Mouse (Mus musculus) cerebellum, adult 2 months (tissue): ENCODE data around the gene Mcrip1. TPM values are rescaled to one million over a fixed set of nuclear protein-coding genes. Genes with fewer than 3 reads are reported as not detected.
"Not testable (repeated sequence)": the region's sequence is repeated elsewhere in the genome, so short reads cannot be mapped to it uniquely, and the experiment has no call there.

Experiments used
- DNase-seq, 2 experiments: peaks; one replicate each; pipeline ENCODE4 v3.0.0; 2021
- H3K27ac ChIP-seq: fragments of 200-500 bp; 2 replicates; pipeline ENCODE4 v1.5.1; 2012; ENCODE audit warnings: low read length, control low read depth, inconsistent platforms; ENCODE audit not compliant: insufficient read depth
- H3K27me3 ChIP-seq: fragments of 200-500 bp; 2 replicates; pipeline ENCODE4 v1.6.1; 2012; ENCODE audit warnings: inconsistent platforms, mild to moderate bottlenecking, low read length, moderate library complexity; ENCODE audit not compliant: control insufficient read depth, insufficient read depth
- H3K4me1 ChIP-seq: fragments of 200-500 bp; 2 replicates; pipeline ENCODE4 v1.6.1; 2011; ENCODE audit warnings: low read length; ENCODE audit not compliant: control insufficient read depth, insufficient read depth
- H3K4me3 ChIP-seq: fragments of 200-500 bp; replicated peaks from 2 replicates; pipeline ENCODE3; 2011; ENCODE audit warnings: mild to moderate bottlenecking, low read depth, low read length, control low read depth; ENCODE audit not compliant: insufficient read depth
- CTCF ChIP-seq: fragments of 200-500 bp; IDR thresholded peaks from 2 replicates; pipeline ENCODE4 v1.5.1; 2011; ENCODE audit warnings: low read depth, mild to moderate bottlenecking, control low read depth, low read length, moderate library complexity, borderline replicate concordance; ENCODE audit not compliant: insufficient read depth
- POLR2A ChIP-seq: fragments of 200-500 bp; IDR thresholded peaks from 2 replicates; pipeline ENCODE4 v1.6.1; 2011; ENCODE audit warnings: low read length, control low read depth, borderline replicate concordance; ENCODE audit not compliant: insufficient read depth
- WGBS: fragments of 180-500 bp; shearing (Covaris S2); methylation state at CpG from one replicate; pipeline ENCODE4 v1.1.7; 2018; 5-methylcytosine and 5-hydroxymethylcytosine counted together
- polyA plus RNA-seq: library from polyadenylated mRNA; depleted of rRNA; stranded (reverse); fragments of >200 nt; gene quantifications from 2 replicates; pipeline ENCODE4 v1.2.3, GENCODE M21; 2012; rRNA removed

Gene Mcrip1
- polyA plus RNA-seq: 159 and 168 TPM in 2 replicates

- no peak for TF ChIP-seq CTCF
- peak; percentile 82 for TF ChIP-seq POLR2A
- Histone ChIP-seq H3K4me3 (peak within 1 kb of the TSS; percentile 95), H3K4me1 (peaks cover 12% of the 10 kb centered on the region), H3K27ac (peak within 1 kb of the TSS; percentile 79), H3K27me3 (no peaks in the 10 kb centered on the region)
- peak; percentile 93 to 95 for DNase-seq
- 1% methylated on average over 81 of the region's 87 CpGs for WGBS
Measured at GRCm38 (mm10) chr11:120549168-120549945, at the start of gene Mcrip1. Gene Mcrip1, minus strand, starts transcription at chr11:120549727.

GRCm38 (mm10) chr11:120598990-120599549 lies 49.5 kb upstream of the Mcrip1 start:
- Histone ChIP-seq H3K27me3 (no peaks in the 10 kb centered on the region), H3K27ac (no peak overlapping the region), H3K4me3 (peak overlapping the region; percentile 81), H3K4me1 (peaks cover 12% of the 10 kb centered on the region)
- TF ChIP-seq POLR2A: no peak
- TF ChIP-seq CTCF: no peak
- 26% methylated on average over 17 of the region's 17 CpGs for WGBS
- DNase-seq: peak in 1 of 2 experiments; percentile 19

DNA sequence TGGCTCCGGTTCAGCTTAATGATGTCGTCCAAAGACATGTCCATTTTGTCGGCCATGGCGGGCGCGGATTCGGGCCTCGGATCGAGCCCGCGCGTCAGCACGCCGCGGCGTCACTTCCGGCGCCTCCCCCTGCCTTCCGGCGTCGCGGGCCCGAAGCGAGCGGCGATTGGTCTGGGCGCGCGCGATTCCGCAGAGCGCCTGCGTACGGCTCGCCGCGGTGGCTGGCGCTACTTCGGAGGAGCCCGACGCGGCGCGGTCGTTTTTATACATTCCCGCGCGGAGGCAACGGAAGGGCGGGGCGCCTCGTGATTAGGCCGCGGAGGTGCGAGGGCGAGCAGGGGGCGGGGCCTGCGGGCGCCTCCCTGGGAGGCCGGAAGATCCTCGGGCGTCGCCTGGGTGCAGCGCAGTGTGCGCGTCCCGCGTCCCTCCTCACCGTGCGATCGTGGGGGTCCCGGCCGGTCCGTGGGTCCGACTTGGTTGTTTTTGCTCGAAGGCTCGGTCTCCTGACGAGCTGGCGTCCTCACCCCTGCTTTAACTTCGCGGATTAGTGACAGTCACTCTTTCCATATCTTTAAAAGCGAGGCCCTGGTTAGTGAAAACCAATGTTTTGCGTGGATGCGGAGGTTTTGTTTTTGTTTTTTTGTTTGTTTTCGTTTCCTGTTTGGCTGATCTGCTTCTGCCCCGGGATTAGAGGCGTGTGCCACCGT lies 48.9 kb upstream of the Mcrip1 start, which contains the start of the genes Alyref and Anapc11:
TSS of gene Alyref (minus strand) at position 83 of the 707 bp plus-strand sequence.
TSS of gene Anapc11 (plus strand) at position 139 of the 707 bp plus-strand sequence.
- TF ChIP-seq CTCF: no peak
- no peak; the same call in 1 of the 2 replicates for TF ChIP-seq POLR2A
- under 1% methylated on average over 87 of the region's 88 CpGs for WGBS
- no peaks in the 10 kb centered on the region for H3K27me3 ChIP-seq
- H3K4me1 ChIP-seq: peaks cover 12% of the 10 kb centered on the region
- H3K4me3 ChIP-seq: peak within 1 kb of the TSS; percentile 81
- DNase-seq: peak; percentile 92 to 95
- H3K27ac ChIP-seq: 0 out of 2 replicates have a peak within 1 kb of the TSS, but pooled peaks have one; percentile 50

DNA sequence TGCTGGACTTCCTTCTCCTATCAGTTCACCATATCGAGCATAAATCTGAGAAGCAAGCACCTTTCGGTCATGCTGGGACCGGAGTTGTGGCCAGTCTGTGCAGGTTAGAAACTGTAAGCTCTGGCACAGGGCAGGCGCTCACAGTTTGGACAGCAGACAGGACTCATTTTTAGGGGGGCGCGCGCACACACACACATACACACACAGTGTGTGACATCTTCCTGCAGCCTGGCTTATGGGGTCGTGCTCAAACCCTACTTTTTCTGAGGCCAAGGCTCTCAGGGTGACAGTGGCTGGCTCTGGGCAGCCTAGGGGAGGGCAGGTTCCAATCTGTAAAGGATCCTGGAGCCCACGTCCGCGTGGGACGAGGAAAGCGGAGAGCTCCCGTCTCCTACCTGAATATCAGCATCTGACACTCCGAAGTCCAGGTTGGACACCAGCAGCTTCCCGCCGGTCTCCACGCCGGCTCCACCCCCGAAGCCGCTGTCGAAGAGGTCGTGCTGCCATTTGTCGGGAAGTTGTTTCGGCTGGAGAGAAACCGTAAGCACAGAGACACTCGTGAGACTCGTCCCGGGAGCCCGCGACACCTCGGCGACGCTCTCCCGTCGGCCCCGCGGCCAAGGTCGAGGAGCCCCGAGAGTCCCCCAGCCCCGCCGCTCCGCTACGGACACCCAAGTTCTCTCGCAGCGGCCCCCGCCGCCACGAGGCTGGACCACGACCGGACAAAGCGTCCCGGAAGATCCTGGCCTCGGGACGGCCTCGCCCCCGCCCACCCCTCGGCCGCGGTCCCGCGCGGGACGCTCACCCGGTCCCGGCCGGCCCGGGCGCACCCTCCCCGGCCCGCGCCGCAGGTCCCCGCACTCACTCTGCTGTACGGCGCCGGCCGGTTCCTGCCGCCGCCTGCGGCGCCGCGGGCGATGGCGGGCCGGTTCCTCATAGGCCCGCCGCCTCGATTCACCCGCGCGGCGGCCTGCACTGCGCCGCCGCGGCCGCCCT lies 48.0 kb upstream of the Mcrip1 start:
- TF ChIP-seq POLR2A (no peak), CTCF (no peak)
- peak in 1 of 2 experiments; percentile 33 for DNase-seq
- Histone ChIP-seq H3K27me3 (no peaks in the 10 kb centered on the region), H3K4me1 (peaks cover 12% of the 10 kb centered on the region), H3K27ac (0 out of 2 replicates have a peak overlapping the region, but pooled peaks have one; percentile 46), H3K4me3 (peak overlapping the region; percentile 66)
- 2% methylated on average over 99 of the region's 99 CpGs for WGBS

DNA sequence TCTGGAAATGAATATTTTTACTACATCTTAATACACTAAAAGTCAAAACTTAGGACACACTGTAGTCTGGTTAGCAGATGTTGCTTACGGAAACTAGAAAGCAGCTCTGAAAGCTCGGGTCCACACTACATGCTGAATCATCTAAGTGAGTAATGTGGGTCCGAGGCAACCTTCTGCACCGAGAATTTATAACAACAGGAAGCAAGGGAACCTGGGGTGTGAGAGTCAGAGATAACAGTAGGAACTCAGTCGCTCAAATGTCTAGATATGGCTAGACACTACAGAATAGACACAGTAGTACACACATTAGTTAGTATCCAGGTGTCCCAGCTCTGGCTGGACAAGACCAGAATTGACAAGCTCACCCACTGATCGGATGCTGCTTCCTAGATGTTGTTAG lies 39.0 kb upstream of the Mcrip1 start:
- 94% methylated on average over 6 of the region's 6 CpGs for WGBS
- H3K27me3 ChIP-seq: no peaks in the 10 kb centered on the region
- H3K27ac ChIP-seq: no peak overlapping the region
- H3K4me3 ChIP-seq: no peak overlapping the region
- TF ChIP-seq POLR2A (no peak), CTCF (no peak)
- H3K4me1 ChIP-seq: no peaks in the 10 kb centered on the region
- DNase-seq: no peak

- TF ChIP-seq CTCF (no peak), POLR2A (no peak)
- WGBS: 94% methylated on average over 1 of the region's 1 CpGs
- Histone ChIP-seq H3K27me3 (no peaks in the 10 kb centered on the region), H3K4me3 (no peak overlapping the region), H3K4me1 (peaks cover 13% of the 10 kb centered on the region), H3K27ac (no peak overlapping the region)
- DNase-seq: no peak
Measured at GRCm38 (mm10) chr11:120583937-120584336, 34.4 kb upstream of the Mcrip1 start.

- 91% methylated on average over 2 of the region's 2 CpGs for WGBS
- H3K4me1 ChIP-seq: peaks cover 13% of the 10 kb centered on the region
- not testable (repeated sequence) for H3K27me3 ChIP-seq, H3K27ac ChIP-seq, H3K4me3 ChIP-seq, DNase-seq
Measured at GRCm38 (mm10) chr11:120582982-120583293, 33.4 kb upstream of the Mcrip1 start.
